Mouse (Mus musculus): ENCODE measurements around the gene Gm17949. TPM values are rescaled to one million over a fixed set of nuclear protein-coding genes. Genes with fewer than 3 reads are reported as not detected.

Gm17949 gene
- total RNA-seq, 2 experiments from 2014 or later = not detected

GRCm38 (mm10) chr17:56990115-56990746 is 21.0 kb upstream of the Gm17949 start, which contains the start of gene Clpp:
TSS of gene Clpp (plus strand) at chr17:56990305.
- DNase-seq = peak; percentile 95 to 96

DNA sequence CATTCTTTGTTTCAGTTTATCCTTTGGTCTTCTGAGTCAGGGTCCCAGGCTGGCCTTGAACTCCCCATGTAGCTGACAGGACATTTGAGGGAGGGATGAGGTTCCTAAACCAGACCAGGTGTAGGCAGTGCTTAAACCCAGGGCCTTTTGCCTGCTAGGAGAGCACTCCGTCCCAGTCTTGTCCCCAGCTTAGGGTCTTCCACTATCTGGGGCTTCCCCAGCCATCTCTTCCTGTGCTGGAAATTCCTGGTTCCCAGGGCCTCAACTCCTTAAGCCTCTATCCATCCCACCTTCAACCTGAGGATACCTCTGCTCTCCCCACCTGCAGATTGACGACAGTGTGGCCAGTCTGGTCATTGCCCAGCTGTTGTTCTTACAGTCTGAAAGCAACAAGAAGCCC is 20.3 kb upstream of the Gm17949 start:
- no peak for DNase-seq

- DNase-seq = peak; percentile 63 to 64
These were observed 16.2 kb upstream of the Gm17949 start for GRCm38 (mm10) chr17:56995046-56995445.

DNA sequence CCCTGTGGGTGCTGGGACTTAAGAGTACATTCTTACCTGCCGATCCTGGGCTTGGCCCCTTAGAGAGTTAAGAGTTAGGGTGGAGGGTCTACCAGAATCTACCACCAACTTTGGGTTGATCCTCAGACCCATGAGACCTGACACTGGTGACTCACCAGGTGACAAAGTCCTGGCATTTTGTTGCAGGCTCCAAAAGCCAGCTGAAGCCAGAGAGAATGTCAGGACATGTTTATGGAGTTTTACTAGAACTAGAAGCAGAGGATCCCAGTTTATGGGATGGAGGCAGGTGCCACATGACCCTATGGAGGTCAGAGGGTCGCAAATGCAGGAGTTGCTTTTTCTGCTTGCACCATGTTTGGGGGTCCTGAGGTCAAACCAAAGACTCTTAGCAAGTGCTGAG is 14.8 kb upstream of the Gm17949 start:
- DNase-seq = peak in 1 of 2 experiments; percentile 48

GRCm38 (mm10) chr17:56997029-56997667 is 14.1 kb upstream of the Gm17949 start, which contains the start of gene Alkbh7:
TSS of gene Alkbh7 (plus strand) at chr17:56997339.
- peak; percentile 97 to 98 for DNase-seq

GRCm38 (mm10) chr17:56999414-56999813 is 11.9 kb upstream of the Gm17949 start:
- DNase-seq = peak; percentile 63 to 66

- DNase-seq = peak; percentile 30 to 42
These were observed 11.2 kb upstream of the Gm17949 start, which contains the start of gene Pspn for GRCm38 (mm10) chr17:56999968-57000609. TSS of gene Pspn (minus strand) at chr17:57000018.

DNA sequence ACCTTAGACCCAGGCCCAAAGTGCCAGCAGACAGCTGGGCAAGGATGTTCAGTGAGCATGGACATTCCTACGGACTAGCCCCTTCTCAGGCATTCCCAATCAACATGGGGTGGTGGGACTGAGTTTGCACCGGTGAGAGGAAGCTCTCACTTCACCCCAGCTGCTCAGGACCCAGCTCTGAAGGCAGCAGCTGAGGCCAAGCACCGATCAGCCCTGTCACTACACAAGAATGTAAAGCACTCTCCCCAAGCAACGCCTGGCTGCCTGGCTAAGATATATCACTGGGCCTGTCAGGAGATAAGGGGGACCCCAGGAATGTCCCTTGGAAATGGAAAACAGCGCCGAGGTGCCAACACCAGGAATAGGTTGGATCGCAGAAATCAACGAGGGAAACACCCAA is 10.0 kb upstream of the Gm17949 start:
- peak in 1 of 2 experiments; percentile 29 for DNase-seq

DNA sequence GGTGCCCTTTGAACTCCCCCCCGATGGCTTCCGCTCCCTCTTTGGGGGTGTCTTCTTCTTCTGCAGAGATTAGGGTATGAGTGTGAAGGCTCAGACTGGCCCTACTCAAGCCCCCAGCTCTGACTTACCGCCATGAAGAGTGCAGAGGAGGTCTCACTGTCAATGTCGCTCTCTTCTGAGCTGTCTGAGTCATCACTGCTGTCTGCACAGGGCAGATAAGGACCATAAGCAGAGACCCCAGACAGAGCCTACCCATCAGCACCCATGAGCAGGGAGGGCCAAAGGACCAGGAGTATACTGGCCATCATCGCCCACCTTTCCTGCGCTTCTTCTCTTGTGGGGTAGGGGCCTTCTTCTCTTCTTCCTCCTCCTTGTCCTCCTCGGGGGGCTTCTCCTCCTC is 7.3 kb upstream of the Gm17949 start:
- DNase-seq = no peak

- no peak for DNase-seq
These were observed 3.9 kb upstream of the Gm17949 start for GRCm38 (mm10) chr17:57007137-57007905.

GRCm38 (mm10) chr17:57010911-57011235 is 396 bp upstream of the Gm17949 start:
- DNase-seq = no peak

GRCm38 (mm10) chr17:57012245-57012795 is 1.1 kb downstream of the Gm17949 start:
- DNase-seq = no peak

GRCm38 (mm10) chr17:57019693-57020092 is 8.4 kb downstream of the Gm17949 start:
- DNase-seq = no peak

- DNase-seq = no peak
These were observed 9.7 kb downstream of the Gm17949 start for GRCm38 (mm10) chr17:57020960-57021359.

- DNase-seq = no peak
These were observed 16.2 kb downstream of the Gm17949 start for GRCm38 (mm10) chr17:57027471-57027870.

GRCm38 (mm10) chr17:57029691-57030090 is 18.4 kb downstream of the Gm17949 start:
- peak; percentile 49 to 58 for DNase-seq

- DNase-seq = peak; percentile 42 to 68
These were observed 19.8 kb downstream of the Gm17949 start, which contains the start of gene Khsrp for GRCm38 (mm10) chr17:57030931-57031660. TSS of gene Khsrp (minus strand) at chr17:57031522.

- DNase-seq = peak; percentile 98 to 99
These were observed 20.6 kb downstream of the Gm17949 start for GRCm38 (mm10) chr17:57031661-57032420.

DNA sequence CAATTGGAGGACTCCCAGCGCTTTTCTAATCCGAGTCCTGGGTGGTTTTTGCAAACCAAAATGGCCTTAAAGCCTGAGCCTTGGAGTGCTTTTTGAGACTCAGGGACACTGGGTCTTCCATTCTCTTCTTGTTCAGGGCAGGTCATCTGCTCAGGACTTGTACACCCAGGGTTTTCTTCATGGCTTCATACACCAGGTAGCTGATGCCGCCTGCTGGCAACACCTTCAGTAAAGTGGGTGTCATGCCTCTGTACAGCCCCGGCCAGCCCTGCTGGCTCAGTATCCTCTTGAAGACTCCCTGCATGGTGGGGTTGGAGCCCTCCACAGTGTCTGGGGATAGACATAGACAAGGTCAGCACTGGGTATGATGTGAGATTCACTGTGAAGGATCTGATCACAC is 21.6 kb downstream of the Gm17949 start:
- no peak for DNase-seq

- DNase-seq = no peak
These were observed 27.7 kb downstream of the Gm17949 start for GRCm38 (mm10) chr17:57038978-57039377.

DNA sequence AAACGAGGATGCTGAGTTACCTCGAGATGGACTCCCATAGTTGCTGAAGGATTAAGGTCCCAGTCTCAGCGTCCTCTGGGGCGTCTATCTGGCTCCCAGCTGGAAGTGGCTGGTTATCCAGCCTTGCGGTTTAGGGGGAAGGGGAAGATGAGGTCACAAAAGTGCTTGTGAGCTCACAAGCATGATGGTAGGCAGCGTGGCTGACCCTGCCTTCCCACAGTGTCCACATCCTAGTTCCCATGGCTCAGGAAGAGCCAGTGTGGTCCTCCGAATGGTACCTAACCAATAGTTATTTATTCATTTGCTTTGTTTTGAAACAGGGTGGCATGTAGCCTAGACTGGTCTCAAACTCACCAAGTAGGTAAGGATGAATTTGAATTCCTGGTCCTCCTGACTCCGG is 30.3 kb downstream of the Gm17949 start, which contains the start of gene Slc25a41:
Gene Slc25a41, minus strand, starts transcription at position 101 of the 400 bp plus-strand sequence.
- no peak for DNase-seq
